Mouse (Mus musculus): ENCODE data around the gene Pnldc1. TPM values are rescaled to one million over a fixed set of nuclear protein-coding genes. Genes with fewer than 3 reads are reported as not detected.
A peak's percentile ranks its signal among the peaks of the same experiment; 100 is the strongest.
"Not testable (repeated sequence)": the region's sequence is repeated elsewhere in the genome, so short reads cannot be mapped to it uniquely, and the experiment has no call there.

The Pnldc1 gene
- polyA plus RNA-seq, 1 experiment from 2014 or later = 2.0 TPM

DNA sequence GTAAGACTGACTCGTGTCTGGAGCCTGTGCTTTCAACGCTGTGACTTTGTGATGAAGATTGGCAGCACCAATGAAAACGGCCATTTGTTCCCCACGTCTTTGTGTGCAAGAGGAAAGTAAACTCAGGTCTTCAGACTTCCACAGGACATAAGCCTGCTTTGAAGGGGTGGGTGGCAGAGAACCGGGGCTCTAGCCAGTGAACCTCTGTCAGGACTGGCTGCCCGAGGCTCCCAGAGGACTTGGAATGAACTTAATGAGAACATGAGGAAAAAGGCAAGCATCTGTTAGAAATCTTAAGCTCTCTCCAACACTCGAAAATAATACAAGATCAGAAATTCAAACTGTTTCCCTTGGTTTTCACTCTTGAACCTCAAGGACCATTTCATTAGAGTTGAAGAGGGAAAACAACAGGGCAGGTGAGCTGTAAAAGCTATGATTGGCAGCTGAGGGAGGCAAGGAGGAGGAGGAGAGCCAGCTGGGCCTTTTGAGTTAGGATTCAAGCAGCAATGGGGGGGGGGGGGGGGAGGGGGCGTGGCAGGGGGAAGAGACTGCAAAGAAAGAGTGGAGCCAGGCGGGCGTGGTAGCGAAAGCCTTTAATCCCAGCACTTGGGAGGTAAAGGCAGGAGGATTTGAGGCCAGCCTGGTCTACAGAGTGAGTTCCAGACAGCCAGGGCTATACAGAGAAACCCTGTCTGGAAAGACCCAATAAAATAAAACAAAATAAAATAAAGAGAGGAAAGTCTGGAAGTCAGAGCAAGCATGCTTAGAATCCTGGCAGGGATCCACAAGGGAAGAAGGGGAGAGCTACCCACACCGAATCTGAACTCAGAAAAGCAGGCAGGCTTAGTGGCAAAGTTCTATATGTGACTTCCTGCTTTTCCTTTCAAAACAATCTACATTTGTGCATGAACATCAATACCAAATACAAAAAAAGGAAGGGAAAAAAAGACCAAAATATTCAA is 6.4 kb downstream of the Pnldc1 start:
- no peak overlapping the region for H3K9ac ChIP-seq (replicated peaks)
- H3K4me3 ChIP-seq (replicated peaks) = no peak overlapping the region
- H3K36me3 ChIP-seq = peaks cover 46% of the 10 kb centered on the region
- H3K4me2 ChIP-seq (replicated peaks) = no peak overlapping the region
- H3K27me3 ChIP-seq = no peaks in the 10 kb centered on the region
- H3K27ac ChIP-seq = peak overlapping the region; percentile 54
- H3K4me1 ChIP-seq (replicated peaks) = peaks cover 9% of the 10 kb centered on the region
- 12% methylated on average over 11 of the region's 12 CpGs for WGBS
- H3K9me3 ChIP-seq = no peaks in the 10 kb centered on the region
- ATAC-seq = peak; percentile 74; the same call in 1 of the 2 replicates

DNA sequence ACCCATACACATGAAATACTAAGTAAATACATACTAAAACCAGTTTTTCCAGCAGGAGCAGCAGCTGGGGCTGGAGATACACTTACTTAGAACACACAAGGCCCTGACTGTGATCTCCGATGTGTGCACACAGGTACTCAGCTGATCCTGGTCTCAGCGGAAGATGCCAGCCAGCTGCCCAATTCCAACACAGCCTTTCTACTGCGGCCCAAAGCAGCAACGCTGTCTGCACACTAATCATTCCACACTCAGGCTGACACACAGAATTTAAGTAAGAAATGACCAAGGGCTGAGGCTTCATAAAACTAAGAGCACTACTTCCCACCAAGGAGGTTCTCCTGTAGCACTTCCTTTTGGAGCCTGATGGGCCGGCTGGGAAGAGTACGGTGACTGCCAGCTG is 7.7 kb downstream of the Pnldc1 start:
- Histone ChIP-seq H3K4me3 (replicated peaks) (no peak overlapping the region), H3K9ac (replicated peaks) (no peak overlapping the region), H3K27me3 (no peaks in the 10 kb centered on the region), H3K4me1 (replicated peaks) (peaks cover 9% of the 10 kb centered on the region), H3K36me3 (peaks cover 46% of the 10 kb centered on the region), H3K4me2 (replicated peaks) (no peak overlapping the region), H3K9me3 (no peaks in the 10 kb centered on the region), H3K27ac (no peak overlapping the region)
- ATAC-seq = no peak
- WGBS = 95% methylated on average over 6 of the region's 6 CpGs

DNA sequence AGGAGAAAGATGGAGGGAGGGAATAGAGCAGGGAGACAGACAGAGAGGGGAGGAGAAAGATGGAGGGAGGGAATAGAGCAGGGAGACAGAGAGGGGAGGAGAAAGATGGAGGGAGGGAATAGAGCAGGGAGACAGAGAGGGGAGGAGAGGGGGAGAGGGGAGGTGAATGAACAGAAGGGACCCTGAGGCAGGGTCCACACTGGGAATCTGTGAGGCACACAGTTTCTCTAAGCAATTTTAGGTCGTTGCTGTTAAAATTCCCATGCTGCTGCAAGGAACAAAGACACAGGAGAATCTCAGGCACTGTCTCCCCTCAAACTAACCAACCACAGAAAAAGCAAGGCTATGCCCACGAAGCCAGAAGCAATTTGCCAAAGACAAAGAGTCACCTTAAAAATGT is 11.4 kb downstream of the Pnldc1 start:
- H3K4me1 ChIP-seq (replicated peaks); H3K27me3 ChIP-seq; H3K4me2 ChIP-seq (replicated peaks); H3K4me3 ChIP-seq (replicated peaks); H3K9ac ChIP-seq (replicated peaks); ATAC-seq; H3K9me3 ChIP-seq: not testable (repeated sequence)
- 38% methylated on average over 2 of the region's 2 CpGs for WGBS
- peaks cover 42% of the 10 kb centered on the region for H3K36me3 ChIP-seq
- H3K27ac ChIP-seq = peak overlapping the region; percentile 61; the same call in 1 of the 2 replicates

DNA sequence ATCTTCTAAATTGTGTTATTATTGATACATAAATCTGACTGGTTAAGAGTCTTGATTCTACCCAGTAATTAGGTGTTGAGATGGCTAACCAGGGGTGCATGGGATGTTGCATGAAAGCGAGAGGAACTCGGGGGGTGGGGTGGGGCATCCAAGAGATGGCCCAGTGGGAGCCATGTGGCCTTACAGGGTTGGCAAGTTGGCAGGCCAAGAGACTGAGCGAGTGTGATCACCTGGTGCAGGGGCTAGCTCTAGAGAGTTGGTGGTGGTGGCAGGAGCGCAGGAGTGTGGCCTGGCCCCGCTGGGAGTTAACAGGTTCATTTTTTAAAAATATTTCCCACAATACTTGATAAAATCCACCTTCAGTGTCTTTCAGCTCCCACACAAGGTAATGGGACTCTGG is 12.4 kb downstream of the Pnldc1 start:
- Histone ChIP-seq H3K36me3 (peaks cover 48% of the 10 kb centered on the region), H3K27ac (peak overlapping the region; percentile 12; the same call in 1 of the 2 replicates), H3K4me3 (replicated peaks) (no peak overlapping the region), H3K4me2 (replicated peaks) (no peak overlapping the region), H3K4me1 (replicated peaks) (no peaks in the 10 kb centered on the region), H3K9me3 (no peaks in the 10 kb centered on the region), H3K9ac (replicated peaks) (no peak overlapping the region), H3K27me3 (no peaks in the 10 kb centered on the region)
- peak; percentile 62; the same call in 1 of the 2 replicates for ATAC-seq
- WGBS = 86% methylated on average over 5 of the region's 5 CpGs

DNA sequence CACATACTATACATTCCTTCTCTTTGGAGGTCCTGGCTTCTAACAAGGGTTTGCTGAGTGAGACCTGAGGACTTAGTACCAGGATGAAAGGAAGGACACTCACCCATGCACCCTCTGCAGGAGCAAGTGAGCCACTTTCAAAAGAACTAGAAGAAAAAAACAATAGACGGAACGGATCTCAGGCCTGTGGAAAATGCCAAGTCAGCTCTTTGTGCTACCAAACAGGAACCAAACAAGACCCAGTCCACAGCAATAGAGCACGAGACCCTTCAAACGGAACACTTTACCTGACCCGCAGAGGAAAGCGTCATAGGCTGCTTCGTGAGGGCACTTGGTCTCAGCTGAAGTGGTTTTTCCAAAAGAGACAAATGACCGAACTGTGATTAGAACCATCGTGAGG is 18.0 kb downstream of the Pnldc1 start:
- H3K36me3 ChIP-seq = peaks cover 46% of the 10 kb centered on the region
- no peak overlapping the region for H3K4me3 ChIP-seq (replicated peaks)
- H3K4me1 ChIP-seq (replicated peaks) = no peaks in the 10 kb centered on the region
- H3K9me3 ChIP-seq = no peaks in the 10 kb centered on the region
- H3K9ac ChIP-seq (replicated peaks) = no peak overlapping the region
- H3K27me3 ChIP-seq = no peaks in the 10 kb centered on the region
- H3K4me2 ChIP-seq (replicated peaks) = no peak overlapping the region
- H3K27ac ChIP-seq = no peak overlapping the region
- WGBS = 92% methylated on average over 9 of the region's 9 CpGs
- ATAC-seq = no peak

DNA sequence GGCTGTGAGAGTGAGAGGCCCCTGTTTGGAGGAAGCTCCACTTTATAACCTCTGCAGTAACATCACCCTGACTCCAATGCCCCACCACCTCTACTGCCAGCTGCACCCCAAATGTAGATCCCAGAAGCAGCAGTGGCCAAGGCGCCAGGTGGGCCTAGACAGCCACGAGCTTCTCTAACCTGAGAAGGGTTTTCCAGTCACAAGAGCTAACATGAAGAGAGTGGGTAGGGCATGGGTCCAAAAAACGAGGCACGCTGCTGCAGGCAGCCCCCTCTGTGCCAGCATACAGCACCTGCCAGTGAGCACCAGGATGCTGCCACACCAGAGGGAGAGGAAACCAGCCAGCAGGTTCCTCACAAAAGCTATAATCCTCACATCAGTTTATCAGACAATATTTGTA is 19.0 kb downstream of the Pnldc1 start:
- Histone ChIP-seq H3K4me2 (replicated peaks) (no peak overlapping the region), H3K27ac (no peak overlapping the region), H3K27me3 (no peaks in the 10 kb centered on the region), H3K36me3 (peaks cover 44% of the 10 kb centered on the region), H3K4me3 (replicated peaks) (no peak overlapping the region), H3K9me3 (no peaks in the 10 kb centered on the region), H3K9ac (replicated peaks) (no peak overlapping the region), H3K4me1 (replicated peaks) (no peaks in the 10 kb centered on the region)
- ATAC-seq = no peak
- WGBS = 84% methylated on average over 4 of the region's 4 CpGs

DNA sequence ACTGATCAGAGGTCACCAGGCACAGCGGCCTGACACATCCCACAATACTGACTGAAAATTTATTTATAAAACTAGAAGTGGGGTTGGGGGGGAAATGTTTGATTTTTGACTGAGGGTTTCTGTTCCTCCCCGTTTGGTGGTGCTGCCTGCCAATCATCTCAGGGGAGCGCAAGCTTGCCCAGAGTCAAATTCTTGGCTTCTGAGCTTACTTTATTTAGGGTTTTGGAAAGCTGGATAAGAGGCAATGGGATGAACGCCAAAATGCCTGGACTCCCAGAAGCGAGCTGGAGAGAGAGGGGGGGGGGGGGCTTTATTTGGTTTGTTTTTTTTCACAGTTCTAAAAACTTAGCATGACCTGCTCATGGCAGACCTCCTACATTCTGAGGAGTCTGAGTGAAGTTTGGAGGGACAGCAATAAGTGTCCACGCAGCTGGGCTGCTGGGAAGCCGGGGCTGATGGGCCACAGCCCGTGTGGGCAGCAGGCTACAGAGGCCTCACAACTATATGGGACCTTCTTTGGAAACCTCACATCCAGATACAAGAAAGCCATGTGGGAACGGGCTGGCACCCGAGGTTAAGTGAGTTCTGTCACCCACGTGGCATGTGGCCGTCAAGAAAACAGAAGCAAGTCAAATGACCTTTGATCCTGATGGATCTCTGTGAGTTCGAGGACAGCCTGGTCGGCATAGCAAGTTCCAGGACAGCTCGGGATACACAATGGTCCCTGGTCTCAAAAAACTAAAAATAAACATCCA is 22.8 kb downstream of the Pnldc1 start:
- Histone ChIP-seq H3K36me3 (peaks cover 27% of the 10 kb centered on the region), H3K4me3 (replicated peaks) (no peak overlapping the region), H3K9me3 (no peaks in the 10 kb centered on the region), H3K9ac (replicated peaks) (no peak overlapping the region), H3K27ac (no peak overlapping the region), H3K4me1 (replicated peaks) (no peaks in the 10 kb centered on the region), H3K4me2 (replicated peaks) (no peak overlapping the region), H3K27me3 (no peaks in the 10 kb centered on the region)
- 85% methylated on average over 15 of the region's 15 CpGs for WGBS
- ATAC-seq = no peak

DNA sequence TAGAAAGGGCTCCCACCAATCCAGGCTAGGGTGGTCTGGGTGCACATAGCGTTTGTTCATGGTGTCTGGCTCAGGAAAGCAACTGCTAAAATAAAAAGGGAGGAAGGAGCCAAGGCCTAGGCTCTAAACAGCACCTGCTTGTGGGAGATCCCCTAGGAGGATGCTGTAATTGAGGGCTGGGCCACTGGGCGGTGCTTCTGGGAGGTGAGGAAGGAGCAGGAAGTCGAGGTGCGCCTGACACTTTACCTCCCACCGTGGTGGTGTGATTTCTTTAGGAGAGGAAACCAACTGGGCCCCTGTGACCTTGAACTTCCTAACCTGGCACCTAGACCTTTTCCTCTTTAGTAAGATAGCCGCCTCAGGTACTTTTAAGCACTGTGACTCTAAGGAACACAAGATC is 23.4 kb downstream of the Pnldc1 start:
- Histone ChIP-seq H3K4me1 (replicated peaks) (no peaks in the 10 kb centered on the region), H3K27ac (no peak overlapping the region), H3K4me2 (replicated peaks) (no peak overlapping the region), H3K9ac (replicated peaks) (no peak overlapping the region), H3K27me3 (no peaks in the 10 kb centered on the region), H3K9me3 (no peaks in the 10 kb centered on the region), H3K36me3 (peaks cover 27% of the 10 kb centered on the region), H3K4me3 (replicated peaks) (no peak overlapping the region)
- 35% methylated on average over 6 of the region's 6 CpGs for WGBS
- ATAC-seq = no peak

DNA sequence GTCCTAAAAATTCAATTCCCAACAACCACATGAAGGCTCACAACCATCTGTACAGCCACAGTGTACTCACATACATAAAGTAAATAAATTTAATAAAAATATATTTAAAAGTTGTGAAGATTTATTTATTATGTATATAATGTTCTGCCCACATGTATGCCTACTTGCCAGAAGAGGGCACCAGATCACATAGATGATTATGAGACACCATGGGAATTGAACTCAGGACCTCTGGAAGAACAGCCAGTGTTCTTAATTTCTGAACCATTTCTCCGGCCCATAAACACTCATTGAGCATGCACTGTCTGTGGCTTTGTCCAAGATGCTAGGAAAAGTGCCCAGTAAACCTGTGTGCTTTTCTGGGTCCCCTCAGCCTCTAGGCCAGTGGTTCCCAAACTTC is 28.8 kb downstream of the Pnldc1 start:
- WGBS = 83% methylated on average over 1 of the region's 1 CpGs
- no peaks in the 10 kb centered on the region for H3K36me3 ChIP-seq
- 0 out of 2 replicates have a peak, but pooled peaks cover 2% of the 10 kb centered on the region for H3K4me1 ChIP-seq (replicated peaks)
- no peak overlapping the region for H3K9ac ChIP-seq (replicated peaks)
- H3K27me3 ChIP-seq = peaks cover 4% of the 10 kb centered on the region; the same call in 1 of the 2 replicates
- H3K9me3 ChIP-seq = no peaks in the 10 kb centered on the region
- no peak overlapping the region for H3K4me2 ChIP-seq (replicated peaks)
- no peak overlapping the region for H3K27ac ChIP-seq
- ATAC-seq = no peak
- H3K4me3 ChIP-seq (replicated peaks) = no peak overlapping the region

DNA sequence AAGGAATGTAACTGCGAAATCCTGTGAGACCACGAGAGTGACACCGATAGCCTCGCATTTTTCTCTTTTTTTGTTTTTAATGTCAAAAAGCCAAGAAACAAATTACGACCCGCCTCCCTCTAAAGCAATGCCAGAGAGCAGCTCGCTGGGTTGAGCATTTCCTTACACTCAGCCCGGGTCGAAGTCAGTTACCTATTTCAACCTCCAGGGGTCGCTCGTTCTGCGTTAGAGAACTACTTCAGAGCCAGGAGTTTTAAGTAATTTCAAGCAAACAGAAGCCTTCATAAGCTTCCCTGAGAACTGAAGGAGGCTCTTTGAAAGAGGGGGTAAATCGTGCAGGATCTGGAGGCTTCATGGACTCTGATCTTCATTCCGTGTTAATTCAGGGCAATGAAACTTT is 29.9 kb downstream of the Pnldc1 start:
- H3K27me3 ChIP-seq = peaks cover 4% of the 10 kb centered on the region; the same call in 1 of the 2 replicates
- H3K27ac ChIP-seq = no peak overlapping the region
- no peaks in the 10 kb centered on the region for H3K9me3 ChIP-seq
- H3K4me1 ChIP-seq (replicated peaks) = 0 out of 2 replicates have a peak, but pooled peaks cover 2% of the 10 kb centered on the region
- H3K9ac ChIP-seq (replicated peaks) = no peak overlapping the region; the same call in 1 of the 2 replicates
- peak; percentile 70; the same call in 1 of the 2 replicates for ATAC-seq
- no peak overlapping the region for H3K4me3 ChIP-seq (replicated peaks)
- WGBS = 4% methylated on average over 14 of the region's 14 CpGs
- peak overlapping the region; percentile 22 for H3K4me2 ChIP-seq (replicated peaks)
- no peaks in the 10 kb centered on the region for H3K36me3 ChIP-seq

DNA sequence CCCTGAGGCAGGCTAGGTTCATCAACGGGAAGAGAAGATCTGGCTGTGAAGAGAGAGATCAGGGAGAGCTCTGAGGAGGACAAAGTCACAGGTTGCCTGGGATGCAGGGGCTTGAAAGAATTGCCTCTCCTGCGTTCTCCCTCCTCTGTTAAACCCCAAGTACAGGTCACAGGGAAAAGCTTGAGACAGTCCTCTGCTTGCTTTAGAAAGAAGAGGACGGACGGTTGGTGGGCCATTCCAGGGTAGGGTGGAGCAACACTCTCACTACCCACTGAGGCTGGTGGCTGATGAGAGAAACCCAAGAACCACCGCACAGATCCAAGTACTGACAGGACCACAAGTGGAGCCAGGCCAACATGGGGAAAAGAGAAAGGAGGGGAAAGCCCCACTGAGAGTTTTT is 34.3 kb downstream of the Pnldc1 start, which contains the start of gene Mrgprh:
Gene Mrgprh, plus strand, starts transcription at position 301 of the 400 bp plus-strand sequence.
- Histone ChIP-seq H3K4me3 (replicated peaks) (no peak within 1 kb of the TSS), H3K9ac (replicated peaks) (no peak within 1 kb of the TSS), H3K9me3 (no peaks in the 10 kb centered on the region), H3K4me2 (replicated peaks) (no peak within 1 kb of the TSS), H3K36me3 (no peaks in the 10 kb centered on the region), H3K27me3 (peaks cover 4% of the 10 kb centered on the region; the same call in 1 of the 2 replicates), H3K27ac (no peak within 1 kb of the TSS), H3K4me1 (replicated peaks) (0 out of 2 replicates have a peak, but pooled peaks cover 2% of the 10 kb centered on the region)
- no peak for ATAC-seq
- WGBS = 85% methylated on average over 5 of the region's 5 CpGs
